Mouse (Mus musculus): ENCODE measurements around the gene Psmd11.

- TF ChIP-seq CTCF (IDR thresholded peaks at IDR 0.05; ENCODE audit: low read depth, low read length) (no peak), POLR2A (IDR thresholded peaks at IDR 0.05; ENCODE audit: extremely low read depth, insufficient read depth, low read length) (no peak)
Measured at GRCm38 (mm10) chr11:80430366-80430910, 2.0 kb downstream of the Psmd11 start.
